Mouse (Mus musculus) ES-Bruce4 (cell line): Measurements from ENCODE around the gene Erc1.

Experiments used
- CTCF ChIP-seq: IDR thresholded peaks from one replicate; pipeline ENCODE4 v1.8.1; 2011; ENCODE audit warnings: low read depth, low read length
- POLR2A ChIP-seq: IDR thresholded peaks from one replicate; pipeline ENCODE4 v1.8.1; 2011; ENCODE audit warnings: low read length; ENCODE audit not compliant: insufficient read depth

DNA sequence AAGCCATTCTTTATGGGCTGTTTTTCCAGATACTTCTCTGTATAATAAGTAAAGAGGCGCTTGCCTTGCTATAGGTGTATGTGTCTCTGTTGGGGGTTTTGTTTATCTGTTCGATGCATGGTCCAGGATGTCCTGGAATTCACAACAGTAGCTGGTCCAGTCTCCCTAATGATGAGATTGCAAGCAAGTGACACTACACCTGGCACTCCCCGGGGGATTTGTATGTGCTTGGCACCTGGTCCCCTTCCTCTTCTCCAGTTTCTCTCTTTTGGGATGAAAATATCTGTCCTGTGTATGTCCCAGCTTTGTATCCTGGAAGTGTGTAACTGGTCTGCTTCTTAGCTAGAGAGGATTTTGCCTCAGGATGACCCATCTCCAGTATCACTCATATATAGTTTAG is 1.9 kb upstream of the Erc1 start:
- TF ChIP-seq CTCF (no peak), POLR2A (no peak)
